Mouse (Mus musculus): ENCODE data around the gene Zp3.

GRCm38 (mm10) chr5:135935176-135935523 is 44.7 kb upstream of the Zp3 start:
- no peak for TF ChIP-seq CTCF (IDR thresholded peaks at IDR 0.05; ENCODE audit: borderline replicate concordance, extremely low read depth, insufficient read depth, insufficient read length)
- no peak for TF ChIP-seq POLR2A (IDR thresholded peaks at IDR 0.05; ENCODE audit: borderline replicate concordance, extremely low read depth, insufficient read depth, insufficient read length, poor library complexity, severe bottlenecking)
